ENCODE assay signal across 27 mouse cellular contexts in the genomic region with DNA sequence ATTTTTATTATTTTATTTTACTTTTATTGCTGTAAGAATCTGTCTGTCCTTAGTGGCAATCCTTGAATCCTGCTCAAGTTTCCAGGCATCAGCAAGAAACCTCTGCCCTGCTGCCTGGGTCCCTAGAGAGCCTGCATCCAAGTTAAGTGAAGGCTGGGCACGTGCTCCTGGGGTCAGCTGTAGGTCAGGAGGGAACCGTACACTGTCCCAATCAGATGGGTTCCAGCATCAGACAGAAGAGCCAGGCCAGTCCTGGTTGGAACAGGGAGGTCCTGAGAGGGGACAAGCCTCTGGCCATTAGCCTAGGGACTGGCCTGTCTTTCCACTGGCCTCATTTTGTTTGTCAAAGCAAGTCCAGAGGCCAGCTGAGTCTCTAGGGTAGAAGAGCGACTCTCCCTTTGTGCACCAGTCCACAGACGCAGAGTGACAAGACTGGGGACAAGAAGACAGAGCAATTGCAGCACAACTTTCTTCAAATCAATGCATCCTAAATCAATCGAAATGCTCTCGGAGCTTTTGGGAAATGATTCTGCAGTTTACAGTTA. TPM values are rescaled to one million over a fixed set of nuclear protein-coding genes. Genes with fewer than 3 reads are reported as not detected.
DNase-seq lines count a peak whose midpoint lies in the region; ATAC-seq lines count a peak whose summit lies in the region.
"Had no signal": no experiment of that assay in that cellular context is flagged by ENCODE, and none has a peak within 500 bp of the region (broad histone marks: within the 10 kb centered on the region; RNA-seq: fewer than 3 reads in every experiment).

No protein-coding gene starts in this region.

- WGBS in forebrain, embryonic 11.5 days, result 79% methylated on average over 6 of the region's 6 CpGs
- WGBS in forebrain, embryonic 14.5 days, result 79% methylated on average over 6 of the region's 6 CpGs
- WGBS in neural tube, embryonic 11.5 days, result 60% methylated on average over 6 of the region's 6 CpGs

- H3K27me3 ChIP-seq in forebrain, embryonic 11.5 days (ENCODE audit: control insufficient read depth, insufficient read depth, low read length), result no peaks in the 10 kb centered on the region
- no peaks in the 10 kb centered on the region for H3K27me3 ChIP-seq in forebrain, embryonic 14.5 days (replicated peaks; ENCODE audit: control insufficient read depth, insufficient read depth, low read length)
- H3K27me3 ChIP-seq in neural tube, embryonic 11.5 days (ENCODE audit: control insufficient read depth, insufficient read depth, low read length), result no peaks in the 10 kb centered on the region
- H3K27me3 ChIP-seq: embryonic facial prominence, embryonic 13.5 days; limb, embryonic 13.5 days; midbrain, embryonic 13.5 days had no signal

- no peak overlapping the region for H3K27ac ChIP-seq in forebrain, embryonic 11.5 days (ENCODE audit: low read depth, low read length)
- no peak overlapping the region for H3K27ac ChIP-seq in forebrain, embryonic 14.5 days (ENCODE audit: low read depth, low read length)
- H3K27ac ChIP-seq in neural tube, embryonic 11.5 days (ENCODE audit: low read depth, low read length), result no peak overlapping the region
- H3K27ac ChIP-seq: embryonic facial prominence, embryonic 13.5 days; forebrain, embryonic 10.5 days; kidney, postnatal 0 days; liver, embryonic 12.5 days; midbrain, embryonic 13.5 days had no signal

- no peak overlapping the region for H3K4me2 ChIP-seq in forebrain, embryonic 11.5 days (ENCODE audit: low read depth, low read length, severe bottlenecking)
- H3K4me2 ChIP-seq in forebrain, embryonic 14.5 days (ENCODE audit: low read length), result no peak overlapping the region
- H3K4me2 ChIP-seq in neural tube, embryonic 11.5 days (ENCODE audit: low read depth), result no peak overlapping the region
- H3K4me2 ChIP-seq: embryonic facial prominence, embryonic 13.5 days; limb, embryonic 13.5 days; liver, embryonic 12.5 days; midbrain, embryonic 13.5 days had no signal

- no peaks in the 10 kb centered on the region for H3K9me3 ChIP-seq in forebrain, embryonic 11.5 days (ENCODE audit: control insufficient read depth, low read length)
- no peaks in the 10 kb centered on the region for H3K9me3 ChIP-seq in forebrain, embryonic 14.5 days (replicated peaks; ENCODE audit: control insufficient read depth, low read length)
- no peaks in the 10 kb centered on the region for H3K9me3 ChIP-seq in neural tube, embryonic 11.5 days (ENCODE audit: control insufficient read depth, low read length)
- H3K9me3 ChIP-seq: embryonic facial prominence, embryonic 13.5 days; forebrain, embryonic 10.5 days; limb, embryonic 13.5 days; liver, embryonic 12.5 days; midbrain, embryonic 13.5 days had no signal

- H3K4me3 ChIP-seq in forebrain, embryonic 11.5 days (ENCODE audit: low read depth, low read length), result no peak overlapping the region
- H3K4me3 ChIP-seq in forebrain, embryonic 14.5 days (ENCODE audit: low read depth, low read length), result no peak overlapping the region
- no peak overlapping the region for H3K4me3 ChIP-seq in neural tube, embryonic 11.5 days (ENCODE audit: low read depth, low read length)
- H3K4me3 ChIP-seq: embryonic facial prominence, embryonic 13.5 days; forebrain, embryonic 10.5 days; limb, embryonic 13.5 days; liver, embryonic 12.5 days; megakaryocyte, embryonic 14.5 days; midbrain, embryonic 13.5 days had no signal

- no peaks in the 10 kb centered on the region for H3K4me1 ChIP-seq in forebrain, embryonic 11.5 days (replicated peaks; ENCODE audit: control insufficient read depth, insufficient read depth, low read length)
- H3K4me1 ChIP-seq in forebrain, embryonic 14.5 days (ENCODE audit: control insufficient read depth, insufficient read depth, low read length), result peaks cover 8% of the 10 kb centered on the region; the same call in 1 of the 2 replicates
- no peaks in the 10 kb centered on the region for H3K4me1 ChIP-seq in neural tube, embryonic 11.5 days (ENCODE audit: control insufficient read depth, insufficient read depth, low read length)
- H3K4me1 ChIP-seq: liver, embryonic 12.5 days; megakaryocyte, embryonic 14.5 days had no signal

- H3K9ac ChIP-seq in forebrain, embryonic 11.5 days (ENCODE audit: low read length), result no peak overlapping the region
- H3K9ac ChIP-seq in forebrain, embryonic 14.5 days (ENCODE audit: low read length), result no peak overlapping the region
- no peak overlapping the region for H3K9ac ChIP-seq in neural tube, embryonic 11.5 days (ENCODE audit: low read length)
- H3K9ac ChIP-seq: embryonic facial prominence, embryonic 13.5 days; forebrain, postnatal 0 days; limb, embryonic 13.5 days; liver, embryonic 12.5 days; liver, postnatal 0 days; midbrain, embryonic 13.5 days had no signal

- intact Hi-C loops in heart, postnatal 36 days (cut with DNase I), result no loop called here

- no peaks in the 10 kb centered on the region for H3K36me3 ChIP-seq in forebrain, embryonic 11.5 days (ENCODE audit: control insufficient read depth, insufficient read depth, low read length)
- no peaks in the 10 kb centered on the region for H3K36me3 ChIP-seq in forebrain, embryonic 14.5 days (ENCODE audit: control insufficient read depth, insufficient read depth, low read length)
- H3K36me3 ChIP-seq in neural tube, embryonic 11.5 days (ENCODE audit: control insufficient read depth, insufficient read depth, low read length), result no peaks in the 10 kb centered on the region
- H3K36me3 ChIP-seq: embryonic facial prominence, embryonic 13.5 days; forebrain, embryonic 10.5 days; limb, embryonic 13.5 days; liver, embryonic 12.5 days; midbrain, embryonic 13.5 days had no signal

- ATAC-seq in forebrain, embryonic 11.5 days (replicated peaks; ENCODE audit: low FRiP score), result no peak
- no peak for ATAC-seq in forebrain, embryonic 14.5 days
- no peak for ATAC-seq in neural tube, embryonic 11.5 days (ENCODE audit: insufficient read depth, low FRiP score, low TSS enrichment)
- ATAC-seq: forebrain, postnatal 0 days; hindbrain, embryonic 16.5 days; liver, embryonic 12.5 days; liver, postnatal 0 days; midbrain, embryonic 13.5 days had no signal

- DNase-seq in forebrain, embryonic 11.5 days (ENCODE audit: low spot score), result peak; percentile 32
- no peak for DNase-seq in forebrain, embryonic 14.5 days (ENCODE audit: low spot score)
- DNase-seq in heart, adult 8-10 months (ENCODE audit: low spot score), result peak; percentile 21
- no peak for DNase-seq in heart, postnatal 36 days
- peak; percentile 36 for DNase-seq in neural tube, embryonic 11.5 days (ENCODE audit: low spot score)
- no peak for DNase-seq in neural tube, embryonic 10.5 days (ENCODE audit: extremely low spot score, low spot score)
- DNase-seq in skeletal muscle tissue, adult 2 months (ENCODE audit: low read depth, low spot score), result peak; percentile 28
- no peak for DNase-seq in liver
- DNase-seq: adrenal gland, postnatal 25 days; cerebellum, adult 11-12 months; cerebellum, adult 9-11 months; forebrain, postnatal 0 days; kidney, adult 8-10 months; kidney, postnatal 4 days; liver, postnatal 0 days; lung, postnatal 4 days; thymus, adult 2 months; thymus, postnatal 36 days had no signal

RNA-seq across cellular contexts. Expression of a gene that starts 15.7 kb away (rescaled TPM):
- polyA plus RNA-seq in forebrain, embryonic 11.5 days (2014; fragmentation: Nextera tagmentation; extraction: Ambion mirVana), result 8.5 and 9.8 TPM in 2 replicates
- polyA plus RNA-seq in forebrain, embryonic 14.5 days (2014; fragmentation: Nextera tagmentation; extraction: Ambion mirVana), result 9.3 and 11.6 TPM in 2 replicates
- 1 to 10 TPM; 4.9 to 7.0 (median 6.4) TPM for total RNA-seq in heart, adult 8-10 months (2022)
- total RNA-seq in heart, postnatal 36 days (2021), result 1 to 10 TPM; 6.3 to 7.4 TPM
- polyA plus RNA-seq in neural tube, embryonic 11.5 days (2014; fragmentation: Nextera tagmentation; extraction: Ambion mirVana), result 10.2 TPM in 2 replicates
- total RNA-seq: MEL had no signal

RNA-seq across cellular contexts. Expression of a gene that starts 44.5 kb away (rescaled TPM):
- 16.4 and 16.5 TPM in 2 replicates for polyA plus RNA-seq in forebrain, embryonic 11.5 days (2014; fragmentation: Nextera tagmentation; extraction: Ambion mirVana)
- polyA plus RNA-seq in forebrain, embryonic 14.5 days (2014; fragmentation: Nextera tagmentation; extraction: Ambion mirVana), result 32.8 and 35.4 TPM in 2 replicates
- total RNA-seq in heart, adult 8-10 months (2022), result 10 to 100 TPM; 14.6 to 18.4 (median 16.3) TPM
- 10 to 100 TPM; 16.8 to 19.3 TPM for total RNA-seq in heart, postnatal 36 days (2021)
- 19.5 and 21.1 TPM in 2 replicates for polyA plus RNA-seq in neural tube, embryonic 11.5 days (2014; fragmentation: Nextera tagmentation; extraction: Ambion mirVana)

Comparison
In these comparisons a context has a peak if more than half of its experiments do, and no peak if none do; other contexts are left out.
1. DNase-seq: peak in forebrain, embryonic 11.5 days (single experiment), heart, adult 8-10 months (single experiment), neural tube, embryonic 11.5 days (single experiment) and skeletal muscle tissue, adult 2 months (single experiment); none in forebrain, embryonic 14.5 days (single experiment), heart, postnatal 36 days (0 of 2), neural tube, embryonic 10.5 days (single experiment) and liver (single experiment).